Mouse (Mus musculus) midbrain, embryonic 14.5 days (tissue): ENCODE results near the gene Atp6v0a2. TPM values are rescaled to one million over a fixed set of nuclear protein-coding genes. Genes with fewer than 3 reads are reported as not detected.
A peak's percentile ranks its signal among the peaks of the same experiment; 100 is the strongest.
"Not testable (repeated sequence)": the region's sequence is repeated elsewhere in the genome, so short reads cannot be mapped to it uniquely, and the experiment has no call there.

Source experiments
- ATAC-seq: fragments of 200-750 bp; cut with Nextera tagmentation; 2 replicates; pipeline ENCODE4 v1.8.0; 2017; ENCODE audit warnings: moderate number of reproducible peaks, moderate library complexity; ENCODE audit not compliant: low FRiP score, low TSS enrichment
- DNase-seq: peaks from one replicate; pipeline ENCODE4 v3.0.0-alpha.2; 2015
- H3K27ac ChIP-seq: fragments of 300-500 bp; sonication (generic); replicated peaks from 2 replicates; pipeline ENCODE4 v1.5.1; 2014; ENCODE audit warnings: mild to moderate bottlenecking, low read depth, low read length, moderate library complexity
- H3K27me3 ChIP-seq: fragments of 300-500 bp; sonication (generic); 2 replicates; pipeline ENCODE4 v1.6.1; 2014; ENCODE audit warnings: low read length, control low read depth, mixed read lengths; ENCODE audit not compliant: control insufficient read depth, insufficient read depth
- H3K36me3 ChIP-seq: fragments of 300-500 bp; sonication (generic); 2 replicates; pipeline ENCODE4 v1.6.1; 2014; ENCODE audit warnings: low read length, control low read depth; ENCODE audit not compliant: control insufficient read depth, insufficient read depth
- H3K4me1 ChIP-seq: fragments of 300-500 bp; sonication (generic); 2 replicates; pipeline ENCODE4 v1.6.1; 2014; ENCODE audit warnings: mild to moderate bottlenecking, antibody characterized with exemption, low read length, control low read depth; ENCODE audit not compliant: control insufficient read depth, insufficient read depth
- H3K4me2 ChIP-seq: fragments of 300-500 bp; sonication (generic); 2 replicates; pipeline ENCODE4 v1.6.1; 2014; ENCODE audit warnings: mild to moderate bottlenecking, low read length, moderate library complexity
- H3K4me3 ChIP-seq: fragments of 300-500 bp; sonication (generic); replicated peaks from 2 replicates; pipeline ENCODE4 v1.5.1; 2014; ENCODE audit warnings: low read depth, low read length
- H3K9ac ChIP-seq: fragments of 300-500 bp; sonication (generic); replicated peaks from 2 replicates; pipeline ENCODE4 v1.6.1; 2014; ENCODE audit warnings: mild to moderate bottlenecking, low read length, moderate library complexity
- H3K9me3 ChIP-seq: fragments of 300-500 bp; sonication (generic); 2 replicates; pipeline ENCODE4 v1.6.1; 2016; ENCODE audit warnings: low read length, control low read depth, mixed read lengths; ENCODE audit not compliant: control insufficient read depth
- WGBS: fragments of 180-500 bp; shearing (Covaris S2); extraction: QIAGEN DNeasy Blood & Tissue Kit; methylation state at CpG from one replicate; pipeline ENCODE4 v1.1.7; 2014; 5-methylcytosine and 5-hydroxymethylcytosine counted together
- polyA plus RNA-seq: library from polyadenylated mRNA; unstranded; fragments of >200 nt; fragmentation: Nextera tagmentation; extraction: Ambion mirVana; gene quantifications from 2 replicates; pipeline ENCODE4 v1.2.1, GENCODE M21; 2014

Atp6v0a2 gene
- 32.9 and 41.1 TPM in 2 replicates for polyA plus RNA-seq

DNA sequence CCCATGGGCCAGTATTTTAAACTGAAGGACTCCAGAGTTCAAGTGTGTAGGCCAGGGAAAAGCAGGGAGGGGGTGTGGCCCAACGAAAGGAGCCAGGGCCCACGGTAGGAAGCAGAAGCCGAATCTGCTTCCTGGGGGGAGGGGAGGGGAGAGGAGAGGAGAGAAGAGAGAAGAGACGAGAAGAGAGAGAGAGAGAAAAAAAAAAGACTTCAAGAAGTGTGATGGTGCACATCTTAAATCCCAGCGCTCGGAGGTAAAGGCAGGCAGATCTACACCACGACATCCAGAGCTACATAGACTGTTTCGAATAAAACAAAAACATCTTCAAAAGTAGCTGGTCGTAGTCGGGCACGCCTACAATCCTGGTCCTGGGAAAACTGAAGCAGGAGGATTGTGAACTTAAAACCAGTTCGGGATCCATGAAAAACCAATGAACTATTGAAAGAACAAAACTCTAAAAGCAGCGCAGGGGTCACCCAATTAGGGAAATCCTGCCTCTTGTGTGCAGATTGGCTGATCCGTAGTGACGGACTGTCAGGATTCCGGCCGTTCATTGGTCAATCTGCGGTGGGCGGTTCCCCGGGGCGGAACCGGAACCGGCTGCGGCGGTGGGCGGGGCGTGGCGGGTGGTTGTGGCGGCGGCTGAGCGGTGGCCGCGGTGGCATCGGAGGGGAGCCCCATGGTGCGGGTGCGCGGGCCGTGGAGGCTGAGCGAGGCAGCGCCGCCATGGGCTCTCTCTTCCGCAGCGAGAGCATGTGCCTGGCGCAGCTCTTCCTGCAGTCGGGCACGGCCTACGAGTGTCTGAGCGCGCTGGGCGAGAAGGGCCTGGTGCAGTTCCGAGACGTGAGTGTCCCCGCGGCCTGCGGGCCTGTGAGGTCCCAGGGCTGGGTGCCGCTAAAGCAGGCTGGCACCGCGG lies at the start of gene Atp6v0a2:
Gene Atp6v0a2, plus strand, starts transcription at position 129 of the 916 bp plus-strand sequence.
- under 1% methylated on average over 58 of the region's 58 CpGs for WGBS
- Histone ChIP-seq H3K4me1 (peaks cover 15% of the 10 kb centered on the region), H3K36me3 (peaks cover 11% of the 10 kb centered on the region), H3K27ac (peak within 1 kb of the TSS; percentile 61), H3K4me2 (peak within 1 kb of the TSS; percentile 91), H3K9ac (peak within 1 kb of the TSS; percentile 86), H3K4me3 (peak within 1 kb of the TSS; percentile 90), H3K9me3 (no peaks in the 10 kb centered on the region), H3K27me3 (no peaks in the 10 kb centered on the region)
- DNase-seq = peak; percentile 96
- peak; percentile 96 for ATAC-seq

DNA sequence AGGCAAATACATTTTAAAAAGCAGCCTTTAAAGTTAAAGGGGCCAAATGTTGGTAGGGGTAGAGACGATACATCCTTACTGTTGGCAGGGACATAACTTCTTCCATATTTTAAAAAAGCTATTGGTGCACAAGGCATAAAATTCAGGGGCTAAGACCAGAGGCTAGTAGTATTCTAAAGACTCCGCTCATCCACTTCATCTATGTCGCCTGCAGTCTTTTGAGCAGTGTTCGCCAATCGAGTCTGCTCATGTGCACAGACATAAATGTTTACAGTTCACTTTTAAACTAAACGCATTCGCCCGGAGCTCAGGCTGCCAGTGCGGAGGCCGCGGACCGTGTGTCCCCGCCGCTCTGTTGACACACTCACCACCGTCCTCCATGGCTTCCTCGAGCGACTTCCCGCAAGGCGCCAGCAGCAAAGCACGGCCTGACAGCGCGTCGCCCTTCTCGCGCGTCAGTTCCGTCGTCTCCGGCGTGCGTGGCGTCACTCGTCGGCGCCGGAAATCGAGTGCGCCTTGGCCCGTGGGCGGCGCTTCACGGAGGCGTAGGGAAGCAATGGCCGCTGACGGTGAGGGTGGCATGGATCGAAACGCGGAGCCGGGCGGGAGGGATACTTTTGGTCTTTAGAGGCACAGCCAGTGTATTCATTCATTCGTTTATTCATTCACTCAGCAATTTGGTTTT lies 49.6 kb upstream of the Atp6v0a2 start, which contains the start of the genes Eif2b1 and Gtf2h3:
Gene Eif2b1, minus strand, starts transcription at position 499 of the 685 bp plus-strand sequence.
Gene Gtf2h3, plus strand, starts transcription at position 508 of the 685 bp plus-strand sequence.
- Histone ChIP-seq H3K36me3 (peaks cover 51% of the 10 kb centered on the region), H3K9ac (peak within 1 kb of the TSS; percentile 73), H3K4me1 (peaks cover 19% of the 10 kb centered on the region), H3K4me3 (peak within 1 kb of the TSS; percentile 78), H3K27me3 (no peaks in the 10 kb centered on the region), H3K27ac (peak within 1 kb of the TSS; percentile 52; the same call in 1 of the 2 replicates), H3K9me3 (no peaks in the 10 kb centered on the region), H3K4me2 (peak within 1 kb of the TSS; percentile 77)
- WGBS = under 1% methylated on average over 51 of the region's 51 CpGs
- ATAC-seq (peak; percentile 86; the same call in 1 of the 2 replicates), DNase-seq (peak; percentile 99)

DNA sequence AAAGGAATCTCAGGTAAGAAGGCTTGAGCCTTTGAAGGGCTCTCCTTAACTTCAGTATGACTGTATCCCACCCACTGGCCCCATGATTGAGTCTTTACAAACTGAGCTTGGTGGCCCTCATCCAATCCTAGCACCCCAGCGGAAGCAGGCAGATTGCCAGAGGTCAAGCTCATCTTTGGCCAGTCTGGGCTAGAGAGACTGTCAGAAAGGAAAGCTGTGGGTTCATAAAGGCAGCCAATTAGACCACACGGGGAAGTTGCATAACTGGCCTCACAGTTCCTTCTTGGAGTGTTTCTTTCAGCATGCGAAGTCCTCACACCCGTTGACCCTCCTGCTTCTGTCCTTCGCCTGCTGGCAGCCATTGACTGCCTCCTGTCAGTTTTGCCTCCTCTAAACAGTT lies 45.9 kb upstream of the Atp6v0a2 start:
- Histone ChIP-seq H3K36me3 (peaks cover 48% of the 10 kb centered on the region), H3K4me2 (no peak overlapping the region), H3K4me3 (no peak overlapping the region), H3K27me3 (no peaks in the 10 kb centered on the region), H3K27ac (no peak overlapping the region), H3K9me3 (no peaks in the 10 kb centered on the region), H3K4me1 (peaks cover 19% of the 10 kb centered on the region), H3K9ac (no peak overlapping the region)
- ATAC-seq (no peak), DNase-seq (no peak)
- 94% methylated on average over 5 of the region's 5 CpGs for WGBS

DNA sequence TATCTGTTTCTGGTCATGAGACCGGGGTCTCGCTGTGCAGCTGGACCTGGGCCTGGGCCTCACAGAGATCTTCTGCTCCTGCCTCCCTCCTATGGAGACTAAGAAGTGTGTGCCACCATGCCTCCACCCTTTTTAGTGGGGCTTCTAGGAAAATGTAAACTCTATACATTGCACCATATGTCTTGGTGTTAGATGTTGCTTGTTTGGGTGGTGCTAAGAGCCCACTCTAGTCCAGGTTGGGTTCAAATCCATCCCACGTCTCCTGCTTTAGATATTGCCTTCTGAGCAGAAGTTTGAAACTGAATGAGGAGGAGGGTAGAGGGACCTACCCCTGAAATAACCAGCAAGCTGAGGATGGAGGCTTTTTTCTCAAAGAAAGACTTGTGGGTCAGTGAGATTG lies 35.6 kb upstream of the Atp6v0a2 start:
- H3K4me2 ChIP-seq = no peak overlapping the region
- no peak for ATAC-seq

DNA sequence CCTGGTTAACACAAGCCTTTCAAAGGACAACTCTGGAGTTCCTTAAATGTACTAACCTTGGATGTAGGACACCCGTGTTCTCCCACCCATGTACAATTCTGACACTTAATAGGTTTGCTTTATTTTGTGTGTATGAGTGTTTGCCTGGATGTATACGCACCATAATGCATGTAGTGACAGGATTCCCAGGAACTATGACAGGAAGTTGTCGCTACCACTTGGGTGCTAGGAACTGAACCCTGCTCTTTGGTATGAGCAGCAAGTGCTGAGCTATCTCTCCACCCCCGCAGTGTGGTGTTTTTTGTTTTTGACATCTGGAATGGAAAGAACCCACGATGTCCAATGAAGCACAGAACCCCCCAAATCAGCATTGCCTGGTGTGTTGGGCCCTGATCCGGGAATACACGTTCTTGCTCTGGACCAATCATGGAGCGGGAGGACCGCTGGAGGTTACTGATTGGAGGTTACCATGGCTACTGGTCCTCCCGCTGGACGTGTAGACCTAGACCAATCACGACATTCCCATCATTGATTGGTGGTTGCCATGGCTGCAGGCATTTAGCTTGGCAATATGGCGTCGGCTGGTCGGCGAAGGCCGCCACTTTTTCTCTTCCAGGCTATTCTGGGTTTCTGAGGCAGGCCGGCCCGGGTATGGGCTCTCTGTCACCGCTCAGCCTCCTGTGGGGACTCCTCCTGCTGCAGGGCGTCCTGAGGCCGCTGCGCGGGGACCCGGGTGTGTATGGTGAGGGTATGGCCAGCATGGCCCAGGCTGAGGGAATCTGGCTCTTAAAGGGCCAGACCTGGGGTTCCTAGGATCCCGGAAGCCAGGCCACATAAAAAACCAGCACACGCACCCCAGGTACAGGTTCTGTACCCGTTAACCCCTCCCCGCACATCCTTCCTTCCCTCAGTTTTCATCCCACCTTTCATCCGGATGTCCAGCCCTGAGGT lies 29.9 kb upstream of the Atp6v0a2 start:
- Histone ChIP-seq H3K27ac (peak overlapping the region; percentile 60; the same call in 1 of the 2 replicates), H3K36me3 (peaks cover 37% of the 10 kb centered on the region), H3K4me2 (peak overlapping the region; percentile 98), H3K9me3 (no peaks in the 10 kb centered on the region), H3K4me3 (peak overlapping the region; percentile 85), H3K4me1 (peaks cover 8% of the 10 kb centered on the region), H3K9ac (peak overlapping the region; percentile 58), H3K27me3 (no peaks in the 10 kb centered on the region)
- ATAC-seq (peak; percentile 99), DNase-seq (peak; percentile 99)
- WGBS = 5% methylated on average over 30 of the region's 30 CpGs

More for the DNA sequence above, 35.6 kb upstream of the Atp6v0a2 start:
- H3K9me3 ChIP-seq = no peaks in the 10 kb centered on the region
- no peaks in the 10 kb centered on the region for H3K27me3 ChIP-seq
- peaks cover 82% of the 10 kb centered on the region for H3K36me3 ChIP-seq
- H3K27ac ChIP-seq = no peak overlapping the region
- no peak overlapping the region for H3K9ac ChIP-seq
- no peak for DNase-seq
- H3K4me1 ChIP-seq = no peaks in the 10 kb centered on the region
- 96% methylated on average over 3 of the region's 3 CpGs for WGBS
- no peak overlapping the region for H3K4me3 ChIP-seq

DNA sequence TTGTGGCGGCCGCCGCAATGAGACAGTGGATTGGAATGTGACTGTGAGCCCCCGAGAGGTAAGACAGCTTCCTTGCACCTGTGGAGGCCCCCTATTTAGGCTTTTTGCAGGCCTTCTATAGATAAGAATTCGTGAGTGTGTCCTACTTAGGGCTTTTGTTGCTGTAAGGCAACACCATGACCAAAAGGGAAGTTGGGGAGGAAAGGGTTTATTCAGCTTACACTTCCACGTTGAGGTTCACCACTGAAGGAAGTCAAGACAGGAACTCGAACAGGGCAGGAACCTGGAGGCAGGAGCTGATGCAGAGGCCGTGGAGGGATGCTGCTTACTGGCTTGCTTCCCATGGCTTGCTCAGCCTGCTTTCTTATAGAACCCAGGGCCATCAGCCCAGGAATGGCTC lies 28.6 kb upstream of the Atp6v0a2 start:
- not testable (repeated sequence) for H3K9ac ChIP-seq, H3K27me3 ChIP-seq, H3K4me1 ChIP-seq, H3K27ac ChIP-seq, H3K9me3 ChIP-seq, DNase-seq, ATAC-seq, H3K4me3 ChIP-seq
- Histone ChIP-seq H3K4me2 (peak overlapping the region; percentile 98), H3K36me3 (peaks cover 31% of the 10 kb centered on the region)
- 68% methylated on average over 8 of the region's 8 CpGs for WGBS

DNA sequence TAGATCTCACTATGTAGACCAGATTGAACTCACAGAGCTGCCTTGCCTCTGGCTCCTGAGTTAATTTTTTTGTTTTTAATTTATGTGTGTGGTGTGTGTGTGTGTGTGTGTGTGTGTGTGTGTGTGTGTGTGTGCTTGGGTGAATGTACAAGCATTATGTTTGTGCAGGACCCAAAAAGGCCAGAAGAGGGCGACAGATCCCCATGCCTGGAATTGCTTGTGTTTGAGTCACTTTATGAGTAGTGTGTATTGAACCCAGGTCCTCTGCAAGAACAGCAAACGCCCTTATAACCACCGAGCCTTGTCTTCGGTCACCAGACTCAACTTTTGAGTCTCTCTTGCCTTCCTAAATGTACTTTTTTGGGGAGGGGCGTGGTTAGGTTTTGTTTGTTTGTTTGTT lies 26.0 kb upstream of the Atp6v0a2 start:
- DNase-seq (peak; percentile 66), ATAC-seq (no peak)
- Histone ChIP-seq H3K27ac (no peak overlapping the region), H3K27me3 (no peaks in the 10 kb centered on the region), H3K4me2 (no peak overlapping the region), H3K9me3 (no peaks in the 10 kb centered on the region), H3K4me3 (no peak overlapping the region), H3K4me1 (peaks cover 8% of the 10 kb centered on the region), H3K36me3 (peaks cover 17% of the 10 kb centered on the region; the same call in 1 of the 2 replicates), H3K9ac (no peak overlapping the region)
- WGBS = 75% methylated on average over 5 of the region's 5 CpGs

DNA sequence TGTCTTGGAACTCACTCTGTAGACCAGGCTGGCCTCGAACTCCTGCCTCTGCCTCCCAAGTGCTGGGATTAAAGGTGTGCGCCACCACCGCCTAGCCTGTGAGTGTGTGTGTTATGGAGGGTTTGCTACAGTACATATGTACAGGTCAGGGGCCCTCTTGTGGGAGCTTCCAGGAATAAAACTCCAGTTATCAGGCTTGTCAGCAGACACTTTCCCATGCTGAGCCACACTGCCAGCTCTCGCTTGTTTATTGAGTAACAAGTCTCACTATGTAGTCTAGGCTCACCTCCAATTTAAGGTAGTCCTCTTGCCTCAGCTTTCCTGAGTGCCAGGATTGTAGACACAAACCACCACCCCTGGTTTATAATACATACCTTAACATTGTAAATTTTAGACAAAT lies 24.1 kb upstream of the Atp6v0a2 start:
- peaks cover 32% of the 10 kb centered on the region for H3K36me3 ChIP-seq
- no peak overlapping the region for H3K4me3 ChIP-seq
- H3K4me2 ChIP-seq = no peak overlapping the region
- no peak overlapping the region for H3K27ac ChIP-seq
- H3K27me3 ChIP-seq = no peaks in the 10 kb centered on the region
- DNase-seq (no peak), ATAC-seq (no peak)
- H3K4me1 ChIP-seq = peaks cover 3% of the 10 kb centered on the region
- 93% methylated on average over 4 of the region's 4 CpGs for WGBS
- H3K9ac ChIP-seq = no peak overlapping the region
- H3K9me3 ChIP-seq = no peaks in the 10 kb centered on the region
